ENCODE assay signal across 30 mouse cellular contexts in the genomic region with DNA sequence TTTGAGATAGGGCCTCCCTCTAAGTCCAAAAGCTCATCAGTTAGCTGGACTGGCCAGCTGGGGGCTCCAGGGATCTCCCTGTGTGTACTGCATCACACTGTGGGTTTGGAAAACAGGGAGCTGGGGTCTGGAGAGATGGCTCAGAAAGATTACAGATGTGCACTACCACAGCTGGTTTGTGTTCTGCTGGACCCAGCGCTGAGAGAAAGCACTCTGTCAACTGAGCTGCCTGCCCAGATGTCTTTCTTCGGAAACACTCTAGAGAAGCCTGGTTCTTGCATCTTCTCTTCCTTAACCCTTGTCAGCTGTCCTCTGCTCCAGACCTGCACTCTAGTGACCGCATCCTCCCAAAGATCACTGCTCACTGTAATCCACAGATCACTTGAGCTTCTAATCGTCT. TPM values are rescaled to one million over a fixed set of nuclear protein-coding genes. Genes with fewer than 3 reads are reported as not detected.
A peak's percentile ranks its signal among the peaks of the same experiment; 100 is the strongest.
DNase-seq lines count a peak whose midpoint lies in the region; ATAC-seq and TF ChIP-seq lines count a peak whose summit lies in the region.
"Had no signal": no experiment of that assay in that cellular context is flagged by ENCODE, and none has a peak within 500 bp of the region (broad histone marks: within the 10 kb centered on the region; RNA-seq: fewer than 3 reads in every experiment).

No protein-coding gene starts in this region.

- no peak overlapping the region for H3K27ac ChIP-seq in kidney, postnatal 0 days
- no peak overlapping the region for H3K27ac ChIP-seq in lung, embryonic 14.5 days (ENCODE audit: low read depth)
- H3K27ac ChIP-seq in left cerebral cortex, adult 2 months: no peak overlapping the region
- H3K27ac ChIP-seq: embryonic facial prominence, embryonic 12.5 days; forebrain, embryonic 13.5 days; hindbrain, embryonic 15.5 days; liver, embryonic 15.5 days; neural tube, embryonic 13.5 days had no signal

- no peaks in the 10 kb centered on the region for H3K9me3 ChIP-seq in kidney, postnatal 0 days (replicated peaks; ENCODE audit: low read length)
- H3K9me3 ChIP-seq in lung, embryonic 14.5 days (ENCODE audit: low read depth, low read length): no peaks in the 10 kb centered on the region
- H3K9me3 ChIP-seq: embryonic facial prominence, embryonic 12.5 days; forebrain, embryonic 13.5 days; heart, embryonic 10.5 days; hindbrain, embryonic 15.5 days; liver, embryonic 15.5 days; neural tube, embryonic 13.5 days had no signal

- WGBS in kidney, postnatal 0 days: 38% methylated on average over 4 of the region's 4 CpGs
- 30% methylated on average over 4 of the region's 4 CpGs for WGBS in lung, embryonic 14.5 days

- H3K27me3 ChIP-seq in kidney, postnatal 0 days (ENCODE audit: insufficient read depth, low read length): no peaks in the 10 kb centered on the region
- no peaks in the 10 kb centered on the region for H3K27me3 ChIP-seq in lung, embryonic 14.5 days (ENCODE audit: insufficient read depth, low read length)
- H3K27me3 ChIP-seq: CH12.LX; embryonic facial prominence, embryonic 12.5 days; forebrain, embryonic 13.5 days; hindbrain, embryonic 15.5 days; liver, embryonic 15.5 days; neural tube, embryonic 13.5 days had no signal

- no peak for TF ChIP-seq CTCF in kidney, postnatal 0 days (IDR thresholded peaks at IDR 0.05; ENCODE audit: low read depth)
- no peak for TF ChIP-seq CTCF in lung, embryonic 14.5 days (IDR thresholded peaks at IDR 0.05; ENCODE audit: low read depth)
- no peak for TF ChIP-seq CTCF in left cerebral cortex, adult 2 months (IDR thresholded peaks at IDR 0.05)

- intact Hi-C loops in left cerebral cortex, adult 2 months (cut with DNase I): no loop called here

- no peaks in the 10 kb centered on the region for H3K36me3 ChIP-seq in kidney, postnatal 0 days (ENCODE audit: insufficient read depth, low read length)
- no peaks in the 10 kb centered on the region for H3K36me3 ChIP-seq in lung, embryonic 14.5 days (ENCODE audit: insufficient read depth)
- H3K36me3 ChIP-seq: embryonic facial prominence, embryonic 12.5 days; G1E; heart, embryonic 10.5 days; hindbrain, embryonic 15.5 days; liver, embryonic 15.5 days; neural tube, embryonic 13.5 days had no signal

- no peak overlapping the region for H3K4me2 ChIP-seq in kidney, postnatal 0 days (ENCODE audit: low read length)
- no peak overlapping the region for H3K4me2 ChIP-seq in lung, embryonic 14.5 days
- H3K4me2 ChIP-seq: embryonic facial prominence, embryonic 12.5 days; forebrain, embryonic 13.5 days; hindbrain, embryonic 15.5 days; liver, embryonic 15.5 days; neural tube, embryonic 13.5 days had no signal

- peak; percentile 29 for DNase-seq in kidney, postnatal 0 days (ENCODE audit: low spot score)
- no peak for DNase-seq in kidney, adult 9 months
- peak; percentile 53 for DNase-seq in 3T3-L1 (ENCODE audit: low read depth, low spot score)
- DNase-seq in lung, embryonic 14.5 days: peak; percentile 86
- DNase-seq in lung, postnatal 25 days (ENCODE audit: low spot score): peak; percentile 61
- no peak for DNase-seq in left cerebral cortex, adult 2 months (ENCODE audit: extremely low spot score in 1 of 2, low spot score in 2 of 2)
- DNase-seq in adrenal gland, adult (ENCODE audit: inconsistent age in 2 of 2, low spot score in 1 of 2): no peak
- DNase-seq in retina, postnatal 1 day: no peak
- DNase-seq: adrenal gland, adult 8-10 months; B cell, adult 2 months; cerebellum, adult 2 months; cerebellum, postnatal 25 days; heart, postnatal 4 days; kidney, adult 11 months; left cerebral cortex, postnatal 4 days; liver; midbrain, embryonic 14.5 days; thymus, adult 18-20 months; thymus, postnatal 4 days had no signal

- ATAC-seq in kidney, postnatal 0 days (replicated peaks; ENCODE audit: low FRiP score, low read depth): no peak
- ATAC-seq in lung, embryonic 14.5 days (ENCODE audit: insufficient read depth): peak; percentile 87
- ATAC-seq: forebrain, embryonic 13.5 days had no signal

- no peak overlapping the region for H3K4me3 ChIP-seq in kidney, postnatal 0 days (replicated peaks; ENCODE audit: low read depth, low read length)
- no peak overlapping the region for H3K4me3 ChIP-seq in lung, embryonic 14.5 days (ENCODE audit: low read depth, low read length)
- no peak overlapping the region for H3K4me3 ChIP-seq in left cerebral cortex, adult 2 months
- H3K4me3 ChIP-seq: embryonic facial prominence, embryonic 12.5 days; erythroblast, embryonic 14.5 days; forebrain, embryonic 13.5 days; heart, embryonic 10.5 days; hindbrain, embryonic 15.5 days; liver, embryonic 15.5 days; neural tube, embryonic 13.5 days had no signal

- no peaks in the 10 kb centered on the region for H3K4me1 ChIP-seq in kidney, postnatal 0 days (replicated peaks; ENCODE audit: insufficient read depth, low read length)
- peaks cover 15% of the 10 kb centered on the region for H3K4me1 ChIP-seq in lung, embryonic 14.5 days (ENCODE audit: insufficient read depth)
- H3K4me1 ChIP-seq: forebrain, embryonic 13.5 days; hindbrain, embryonic 15.5 days; liver, embryonic 15.5 days; neural tube, embryonic 13.5 days had no signal

- H3K9ac ChIP-seq in kidney, postnatal 0 days (ENCODE audit: low read depth, low read length): no peak overlapping the region
- H3K9ac ChIP-seq in lung, embryonic 14.5 days: no peak overlapping the region
- H3K9ac ChIP-seq: embryonic facial prominence, embryonic 12.5 days; forebrain, embryonic 13.5 days; hindbrain, embryonic 15.5 days; liver, embryonic 15.5 days; neural tube, embryonic 13.5 days had no signal

RNA-seq across cellular contexts. Expression of gene Prkca, which starts 20.3 kb away (rescaled TPM):
- polyA plus RNA-seq in kidney, postnatal 0 days (2015; fragmentation: Nextera tagmentation; extraction: Ambion mirVana): 6.8 and 9.3 TPM in 2 replicates
- polyA plus RNA-seq in lung, embryonic 14.5 days (2014; fragmentation: Nextera tagmentation; extraction: Ambion mirVana): 11.8 and 12.7 TPM in 2 replicates
- 100 to 1,000 TPM; 186 to 189 TPM for total RNA-seq in left cerebral cortex, adult 2 months (2021)
- polyA plus RNA-seq: G1E had no signal

RNA-seq across cellular contexts. Expression of gene Apoh, which starts 20.8 kb away (rescaled TPM):
- polyA plus RNA-seq in kidney, postnatal 0 days (2015; fragmentation: Nextera tagmentation; extraction: Ambion mirVana): 0.46 and 1.1 TPM in 2 replicates
- 0.30 TPM in 1 of 2 replicates, not detected in the other for polyA plus RNA-seq in lung, embryonic 14.5 days (2014; fragmentation: Nextera tagmentation; extraction: Ambion mirVana)
- total RNA-seq in left cerebral cortex, adult 2 months (2021): 1 to 10 TPM in 1 of 2 experiments, under 1 TPM in 1; 0.77 to 1.2 TPM
- total RNA-seq: G1E; left cerebral cortex, postnatal 4 days; megakaryocyte, adult 5-6 weeks had no signal
- polyA plus RNA-seq: erythroblast, embryonic 14.5 days; G1E; spleen, adult 2 months had no signal

Comparison
In these comparisons a context has a peak if more than half of its experiments do, and no peak if none do; other contexts are left out.
1. DNase-seq: peak in kidney, postnatal 0 days (single experiment), 3T3-L1 (single experiment), lung, embryonic 14.5 days (single experiment) and lung, postnatal 25 days (single experiment); none in kidney, adult 9 months (single experiment), left cerebral cortex, adult 2 months (0 of 2), adrenal gland, adult (0 of 2) and retina, postnatal 1 day (single experiment).